Mouse (Mus musculus) yolk sac, embryonic 10.5 days (tissue): ENCODE data around the gene Arhgap9.

Source experiments
- DNase-seq: peaks from one replicate; pipeline ENCODE4 v3.0.0-alpha.2; 2017; ENCODE audit warnings: low spot score

The Arhgap9 gene

GRCm38 (mm10) chr10:127324495-127324894 lies 2.7 kb downstream of the Arhgap9 start:
- DNase-seq, result peak; percentile 37

GRCm38 (mm10) chr10:127325454-127326016 lies 3.8 kb downstream of the Arhgap9 start:
- DNase-seq, result no peak

- DNase-seq, result peak; percentile 47
Measured at GRCm38 (mm10) chr10:127326017-127326801, 4.4 kb downstream of the Arhgap9 start.

GRCm38 (mm10) chr10:127326828-127327227 lies 5.1 kb downstream of the Arhgap9 start:
- DNase-seq, result no peak

- DNase-seq, result no peak
Measured at GRCm38 (mm10) chr10:127327461-127328145, 5.8 kb downstream of the Arhgap9 start.

GRCm38 (mm10) chr10:127330212-127330611 lies 8.4 kb downstream of the Arhgap9 start:
- DNase-seq, result no peak

- no peak for DNase-seq
Measured at GRCm38 (mm10) chr10:127332211-127332874, 10.6 kb downstream of the Arhgap9 start.

GRCm38 (mm10) chr10:127333152-127333551 lies 11.4 kb downstream of the Arhgap9 start:
- DNase-seq, result no peak

- no peak for DNase-seq
Measured at GRCm38 (mm10) chr10:127335271-127335670, 13.5 kb downstream of the Arhgap9 start.

DNA sequence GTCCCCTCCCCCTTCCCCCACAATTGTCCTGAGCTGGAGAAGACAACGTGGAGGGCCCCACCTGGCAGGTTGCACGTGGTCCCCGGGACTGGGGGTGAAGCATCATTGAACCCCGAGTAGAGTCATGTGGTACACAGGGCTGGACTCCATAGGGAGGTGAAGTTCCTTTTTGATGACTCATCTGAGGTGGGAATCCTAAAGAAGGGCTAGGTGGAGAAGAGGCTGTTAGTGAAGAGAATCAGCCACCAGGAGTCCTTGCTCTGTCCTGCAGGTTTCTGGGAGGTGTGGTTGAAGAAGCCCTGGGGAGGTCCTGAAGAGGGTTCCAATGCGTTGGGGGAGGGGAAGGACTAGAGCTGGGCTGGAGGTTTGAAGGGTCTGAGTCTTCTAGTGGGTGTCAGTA lies 15.2 kb downstream of the Arhgap9 start:
- no peak for DNase-seq

DNA sequence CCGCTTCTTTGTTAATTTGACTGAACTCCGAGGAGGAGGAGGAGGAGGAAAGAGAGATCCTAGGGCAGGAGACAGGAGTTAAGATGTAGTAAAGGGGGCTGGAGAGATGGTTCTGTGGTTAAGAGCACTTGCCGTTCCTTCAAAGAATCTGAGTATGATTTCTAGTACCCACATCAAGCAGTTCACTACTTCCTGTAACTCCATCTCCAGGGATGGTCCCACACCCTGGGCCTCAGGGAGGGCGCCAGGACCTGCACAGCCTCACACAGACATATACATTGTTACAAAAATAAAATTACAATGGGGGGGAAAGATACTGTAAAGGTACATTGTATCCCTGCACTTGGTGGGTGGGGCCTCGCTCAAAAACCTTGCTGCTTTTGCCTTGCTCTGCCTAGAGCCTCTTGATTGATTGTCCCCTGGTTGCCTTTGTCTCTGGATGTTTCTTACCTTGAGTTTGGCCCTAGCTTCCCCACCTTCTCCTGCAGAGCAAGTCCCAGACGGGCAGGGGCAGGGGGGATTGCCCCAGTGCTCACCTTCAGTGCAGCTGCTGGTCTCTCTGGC lies 15.9 kb downstream of the Arhgap9 start:
- no peak for DNase-seq

DNA sequence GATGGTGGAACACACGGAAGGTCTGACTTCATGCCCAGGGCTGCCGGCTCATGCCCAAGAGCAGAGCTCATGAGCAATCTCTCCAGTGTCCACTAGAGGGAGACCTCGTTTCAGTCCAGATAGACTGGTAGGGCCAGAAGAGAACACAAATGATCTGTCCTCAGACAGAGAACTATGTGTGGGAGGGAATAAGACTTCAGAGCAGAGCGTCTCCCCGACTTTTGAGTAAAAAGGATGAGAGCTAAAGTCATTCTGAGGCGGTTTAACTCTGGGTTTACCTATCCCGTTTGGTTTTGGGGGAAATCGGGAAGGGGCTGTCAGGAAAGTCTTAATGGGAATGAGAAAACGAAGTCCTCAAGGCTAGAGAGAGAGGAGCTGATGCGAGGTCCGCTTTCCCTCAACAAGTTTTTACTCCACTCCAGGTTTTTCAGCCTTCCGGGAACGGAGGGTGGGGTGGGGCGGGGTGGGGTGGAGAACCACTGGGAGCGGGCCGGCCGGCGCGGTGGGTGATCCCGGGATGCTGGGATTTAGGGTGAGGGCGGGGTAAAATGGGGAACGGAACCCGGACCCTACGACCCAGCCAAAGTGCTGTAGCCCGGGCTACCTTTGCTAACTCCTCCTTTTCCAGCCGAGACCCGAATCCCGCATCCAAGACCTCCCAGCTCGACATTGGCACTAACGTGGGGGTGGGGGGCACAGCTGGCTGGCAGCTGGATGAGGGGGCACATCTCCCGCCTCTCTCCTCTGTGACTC lies 17.3 kb downstream of the Arhgap9 start:
- peak; percentile 87 for DNase-seq

- DNase-seq, result peak; percentile 80
Measured at GRCm38 (mm10) chr10:127339683-127340576, 18.2 kb downstream of the Arhgap9 start.

GRCm38 (mm10) chr10:127340577-127341359 lies 19.0 kb downstream of the Arhgap9 start:
- peak; percentile 50 for DNase-seq

DNA sequence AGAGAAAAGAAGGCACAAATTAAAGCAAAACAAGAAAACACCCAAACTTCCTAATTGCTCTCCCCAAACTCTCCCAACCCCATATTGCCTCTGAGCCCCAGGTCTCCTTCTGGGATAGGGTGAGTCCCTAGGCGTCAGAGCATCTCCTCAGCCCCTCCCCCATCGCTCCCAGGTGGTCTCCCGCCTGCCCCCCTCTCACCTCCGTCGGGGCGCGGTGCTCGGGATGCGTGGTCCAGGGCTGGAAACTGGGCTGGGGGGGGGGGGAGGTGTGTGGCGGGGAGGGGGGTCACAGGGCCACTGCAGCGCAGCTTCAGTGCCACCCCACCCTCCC lies 19.6 kb downstream of the Arhgap9 start:
- DNase-seq, result no peak

GRCm38 (mm10) chr10:127341891-127342639 lies 20.3 kb downstream of the Arhgap9 start, which contains the start of gene Gli1:
Gene Gli1, minus strand, starts transcription at chr10:127341974.
- DNase-seq, result peak; percentile 76

DNA sequence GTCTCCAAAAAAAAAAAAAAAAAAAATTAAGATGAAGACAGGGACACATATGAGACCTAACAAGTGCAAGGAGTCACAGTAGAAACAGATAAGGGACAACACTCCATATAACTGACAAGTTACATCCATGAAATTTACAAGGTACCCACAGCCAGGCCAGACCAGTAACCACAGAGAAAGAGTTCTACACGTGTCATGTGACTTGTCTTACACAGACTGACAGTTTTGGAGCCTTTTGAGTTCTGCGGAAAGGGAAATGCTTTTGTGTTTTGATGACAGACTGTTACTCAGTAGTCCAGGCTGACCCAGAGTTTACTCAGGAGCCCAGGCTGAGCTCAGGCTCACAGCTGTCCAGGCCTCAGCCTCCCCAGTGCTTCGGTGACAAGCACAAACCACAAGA lies 21.3 kb downstream of the Arhgap9 start:
- no peak for DNase-seq

DNA sequence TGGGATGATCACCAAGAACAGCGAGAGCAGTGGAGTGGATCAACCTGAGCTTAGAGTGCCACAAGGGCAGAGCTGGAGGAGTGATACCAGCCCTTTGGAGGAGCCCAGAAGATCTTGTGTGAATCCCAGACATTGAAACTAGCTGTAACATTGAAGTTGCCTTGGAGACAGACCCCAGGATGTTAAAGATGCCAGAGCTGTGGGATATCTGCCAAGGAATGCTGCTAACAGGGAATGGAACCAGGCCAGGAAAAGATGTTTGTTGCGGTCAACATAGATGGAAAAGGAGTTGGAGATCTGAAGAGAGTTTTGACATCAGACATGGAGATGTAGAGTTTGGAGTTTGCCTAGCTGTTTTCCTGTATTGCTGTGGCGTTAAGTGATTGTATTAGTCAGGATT lies 24.4 kb downstream of the Arhgap9 start:
- DNase-seq, result no peak

DNA sequence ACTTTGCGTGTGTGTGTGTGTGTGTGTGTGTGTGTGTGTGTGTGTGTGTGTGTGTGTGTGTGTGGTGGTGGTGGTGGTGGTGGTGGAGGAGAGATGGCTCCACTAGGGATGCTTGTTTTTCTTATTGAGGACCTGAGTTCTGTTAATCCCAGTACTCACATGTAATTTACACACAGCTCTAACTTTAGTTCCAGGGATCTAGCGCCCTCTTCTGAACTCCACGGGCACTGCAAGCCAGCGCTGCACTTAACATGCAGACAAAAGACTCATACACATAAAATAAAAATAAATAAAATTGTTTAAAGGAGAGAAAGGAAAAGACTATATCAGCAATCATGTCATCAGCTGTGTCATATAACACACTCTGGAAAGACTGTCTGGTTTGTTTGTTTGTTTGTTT lies 27.2 kb downstream of the Arhgap9 start:
- no peak for DNase-seq
